Mouse (Mus musculus) cerebellum, adult 18-20 months (tissue): ENCODE measurements at regions not wholly inside any gene's neighbourhood (a gene's known extent, or its start where the extent isn't known, plus 50 kb on each side); places are given as distances from the start of the nearest gene placed in this dataset.

ENCODE experiments used
- DNase-seq, 2 experiments: peaks; one replicate each; pipeline ENCODE4 v3.0.0; 2021

DNA sequence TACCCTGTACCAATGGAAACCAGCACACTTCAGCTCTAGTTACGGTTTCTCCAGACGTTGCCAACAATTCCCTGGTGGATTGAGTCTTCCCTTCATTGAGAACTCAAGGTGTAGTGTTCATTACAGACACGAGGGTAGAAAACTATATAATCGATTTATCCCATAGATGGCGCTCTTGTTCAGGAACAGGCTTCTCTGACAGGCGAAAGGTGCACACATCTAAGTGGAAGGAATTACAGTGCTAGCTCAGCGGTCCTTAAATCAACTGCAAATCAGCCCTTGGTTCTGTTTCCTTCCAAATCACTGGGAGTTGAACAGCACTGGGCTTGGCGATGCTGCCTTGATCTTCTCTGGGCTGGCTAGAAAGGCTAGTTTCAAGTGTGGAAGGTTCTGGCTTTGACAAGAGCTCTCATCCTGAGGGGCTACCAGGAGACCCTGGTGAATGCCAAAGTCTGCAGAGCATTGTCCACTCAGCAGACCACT is 161.1 kb downstream of the March11 start:
- peak; percentile 10 to 14 for DNase-seq

GRCm38 (mm10) chr15:26487378-26487777 is 178.5 kb downstream of the March11 start:
- DNase-seq, result no peak
